Comparison of ENCODE assay signal across 11 mouse cellular contexts in genomic region chr7:34301952-34302351, GRCm38 (mm10). TPM values are rescaled to one million over a fixed set of nuclear protein-coding genes. Genes with fewer than 3 reads are reported as not detected.
DNase-seq lines count a peak whose midpoint lies in the region; ATAC-seq and TF ChIP-seq lines count a peak whose summit lies in the region.
"Had no signal": no experiment of that assay in that cellular context is flagged by ENCODE, and none has a peak within 500 bp of the region (broad histone marks: within the 10 kb centered on the region; RNA-seq: fewer than 3 reads in every experiment).

No protein-coding gene starts in this region.

- 0 out of 2 replicates have a peak, but pooled peaks have one; percentile 41 for ATAC-seq in heart, embryonic 11.5 days (replicated peaks; ENCODE audit: insufficient number of reproducible peaks, low FRiP score, low TSS enrichment)
- no peak for ATAC-seq in kidney, postnatal 0 days (replicated peaks; ENCODE audit: low FRiP score, low read depth)
- peak; percentile 64 for ATAC-seq in megakaryocyte progenitor cell, adult 5-6 weeks (replicated peaks; ENCODE audit: poor library complexity)

- no peak for DNase-seq in left cerebral cortex, adult 2 months (ENCODE audit: extremely low spot score in 1 of 2, low spot score in 2 of 2)
- DNase-seq in left cerebral cortex, postnatal 25 days (ENCODE audit: low spot score in 2 of 2), result no peak
- DNase-seq in kidney, postnatal 0 days (ENCODE audit: low spot score), result peak; percentile 83
- DNase-seq in urinary bladder, postnatal 4 days (ENCODE audit: low spot score in 2 of 2), result no peak
- DNase-seq in cerebellum, adult 18-20 months, result no peak
- DNase-seq in layer of hippocampus, adult 8-10 months (ENCODE audit: low spot score in 2 of 2), result no peak
- DNase-seq: layer of hippocampus, adult 9-11 months; right cerebral cortex, postnatal 14 days had no signal

- peak overlapping the region; percentile 50; the same call in 1 of the 2 replicates for H3K27ac ChIP-seq in left cerebral cortex, adult 2 months
- peak overlapping the region; percentile 87 for H3K27ac ChIP-seq in heart, embryonic 11.5 days (ENCODE audit: low read depth, low read length)
- peak overlapping the region; percentile 77 for H3K27ac ChIP-seq in kidney, postnatal 0 days

- H3K27me3 ChIP-seq in heart, embryonic 11.5 days (ENCODE audit: control insufficient read depth, insufficient read depth, low read length), result no peaks in the 10 kb centered on the region
- H3K27me3 ChIP-seq in kidney, postnatal 0 days (ENCODE audit: insufficient read depth, low read length), result no peaks in the 10 kb centered on the region

- 68% methylated on average over 3 of the region's 3 CpGs for WGBS in heart, embryonic 11.5 days (ENCODE audit: insufficient replicate concordance)
- 67% methylated on average over 3 of the region's 3 CpGs for WGBS in kidney, postnatal 0 days

- H3K4me3 ChIP-seq in left cerebral cortex, adult 2 months, result no peak overlapping the region
- no peak overlapping the region for H3K4me3 ChIP-seq in heart, embryonic 11.5 days (ENCODE audit: low read depth, low read length)
- H3K4me3 ChIP-seq in kidney, postnatal 0 days (replicated peaks; ENCODE audit: low read depth, low read length), result no peak overlapping the region

- H3K36me3 ChIP-seq in heart, embryonic 11.5 days (ENCODE audit: control insufficient read depth, insufficient read depth, low read length), result no peaks in the 10 kb centered on the region
- peaks cover 5% of the 10 kb centered on the region; the same call in 1 of the 2 replicates for H3K36me3 ChIP-seq in kidney, postnatal 0 days (ENCODE audit: insufficient read depth, low read length)

- TF ChIP-seq CTCF in left cerebral cortex, adult 2 months (IDR thresholded peaks at IDR 0.05), result no peak
- TF ChIP-seq CTCF in kidney, postnatal 0 days (IDR thresholded peaks at IDR 0.05; ENCODE audit: low read depth), result no peak

- H3K9ac ChIP-seq in heart, embryonic 11.5 days (ENCODE audit: low read depth, low read length), result no peak overlapping the region
- H3K9ac ChIP-seq in kidney, postnatal 0 days (ENCODE audit: low read depth, low read length), result no peak overlapping the region

- H3K9me3 ChIP-seq in heart, embryonic 11.5 days (replicated peaks; ENCODE audit: control insufficient read depth, low read length), result no peaks in the 10 kb centered on the region
- H3K9me3 ChIP-seq in kidney, postnatal 0 days (replicated peaks; ENCODE audit: low read length), result no peaks in the 10 kb centered on the region

- intact Hi-C loops in left cerebral cortex, adult 2 months (cut with DNase I), result no loop called here
- intact Hi-C loops in left cerebral cortex, postnatal 25 days (cut with DNase I), result no loop called here

- H3K4me2 ChIP-seq in heart, embryonic 11.5 days, result no peak overlapping the region
- no peak overlapping the region for H3K4me2 ChIP-seq in kidney, postnatal 0 days (ENCODE audit: low read length)

- peaks cover 30% of the 10 kb centered on the region for H3K4me1 ChIP-seq in heart, embryonic 11.5 days (ENCODE audit: control insufficient read depth, insufficient read depth, low read length)
- H3K4me1 ChIP-seq in kidney, postnatal 0 days (replicated peaks; ENCODE audit: insufficient read depth, low read length), result peaks cover 13% of the 10 kb centered on the region

RNA-seq across cellular contexts. Expression of gene 4931406P16Rik, which starts 11.4 kb away (rescaled TPM):
- total RNA-seq in left cerebral cortex, adult 2 months (2021), result 10 to 100 TPM; 40.7 to 42.8 TPM
- total RNA-seq in left cerebral cortex, postnatal 25 days (2021), result 10 to 100 TPM; 42.6 to 43.0 TPM
- polyA plus RNA-seq in heart, embryonic 11.5 days (2014; fragmentation: Nextera tagmentation; extraction: Ambion mirVana), result 46.2 and 56.2 TPM in 2 replicates
- polyA plus RNA-seq in kidney, postnatal 0 days (2015; fragmentation: Nextera tagmentation; extraction: Ambion mirVana), result 39.1 and 41.2 TPM in 2 replicates
- 16.4 and 18.7 TPM in 2 replicates for total RNA-seq in megakaryocyte progenitor cell, adult 5-6 weeks (2015)
- 12.0 and 12.2 TPM in 2 replicates for total RNA-seq in megakaryocyte progenitor cell, adult 5-6 weeks (2017)
- total RNA-seq in layer of hippocampus, adult 8-10 months (2022), result 10 to 100 TPM; 41.2 to 45.6 (median 41.6) TPM

RNA-seq across cellular contexts. Expression of gene Gm6096, which starts 51.1 kb away (rescaled TPM):
- total RNA-seq in left cerebral cortex, adult 2 months (2021), result not detected
- total RNA-seq in left cerebral cortex, postnatal 25 days (2021), result not detected
- polyA plus RNA-seq in heart, embryonic 11.5 days (2014; fragmentation: Nextera tagmentation; extraction: Ambion mirVana), result 0.80 and 1.2 TPM in 2 replicates
- polyA plus RNA-seq in kidney, postnatal 0 days (2015; fragmentation: Nextera tagmentation; extraction: Ambion mirVana), result 0.32 TPM in 1 of 2 replicates, not detected in the other
- not detected in 2 replicates for total RNA-seq in megakaryocyte progenitor cell, adult 5-6 weeks (2015)
- not detected in 2 replicates for total RNA-seq in megakaryocyte progenitor cell, adult 5-6 weeks (2017)
- not detected for total RNA-seq in layer of hippocampus, adult 8-10 months (2022)
- total RNA-seq: midbrain, postnatal 0 days had no signal
- polyA plus RNA-seq: midbrain, postnatal 0 days had no signal
